Mouse (Mus musculus) ES-Bruce4 (cell line): ENCODE measurements around the gene Tmem14a. TPM values are rescaled to one million over a fixed set of nuclear protein-coding genes. Genes with fewer than 3 reads are reported as not detected.
"Not testable (repeated sequence)": the region's sequence is repeated elsewhere in the genome, so short reads cannot be mapped to it uniquely, and the experiment has no call there.

Experiments used
- H3K27ac ChIP-seq: 2 replicates; pipeline ENCODE4 v1.5.1; 2012; ENCODE audit warnings: low read length, inconsistent platforms; ENCODE audit not compliant: insufficient read depth
- H3K27me3 ChIP-seq: 2 replicates; pipeline ENCODE4 v1.6.1; 2012; ENCODE audit warnings: mild to moderate bottlenecking, low read length, inconsistent platforms; ENCODE audit not compliant: control insufficient read depth, poor library complexity, insufficient read depth, severe bottlenecking
- H3K36me3 ChIP-seq: 2 replicates; pipeline ENCODE4 v1.6.1; 2012; ENCODE audit warnings: inconsistent platforms, mild to moderate bottlenecking, low read length, moderate library complexity; ENCODE audit not compliant: control insufficient read depth, poor library complexity, insufficient read depth, severe bottlenecking
- H3K4me1 ChIP-seq: one replicate; pipeline ENCODE4 v1.8.1; 2011; ENCODE audit warnings: low read length; ENCODE audit not compliant: control insufficient read depth, insufficient read depth
- H3K4me3 ChIP-seq: 2 replicates; pipeline ENCODE4 v1.5.1; 2011; ENCODE audit warnings: low read depth, mild to moderate bottlenecking, low read length
- H3K9ac ChIP-seq: 2 replicates; pipeline ENCODE4 v1.6.1; 2012; ENCODE audit warnings: low read depth, mild to moderate bottlenecking, inconsistent platforms; ENCODE audit not compliant: poor library complexity, severe bottlenecking
- H3K9me3 ChIP-seq: replicated peaks from 2 replicates; pipeline ENCODE4 v1.6.1; 2012; ENCODE audit warnings: mild to moderate bottlenecking, low read length, inconsistent platforms; ENCODE audit not compliant: control insufficient read depth, poor library complexity, insufficient read depth, severe bottlenecking
- CTCF ChIP-seq: IDR thresholded peaks from one replicate; pipeline ENCODE4 v1.8.1; 2011; ENCODE audit warnings: low read depth, low read length
- EP300 ChIP-seq: IDR thresholded peaks from 2 replicates; pipeline ENCODE4 v1.6.1; 2011; ENCODE audit warnings: low read depth, low read length; ENCODE audit not compliant: insufficient read depth
- POLR2A ChIP-seq: IDR thresholded peaks from one replicate; pipeline ENCODE4 v1.8.1; 2011; ENCODE audit warnings: low read length; ENCODE audit not compliant: insufficient read depth
- polyA plus RNA-seq: library from polyadenylated mRNA; stranded (reverse); fragments of >200 nt; gene quantifications from 2 replicates; pipeline ENCODE4 v1.2.4, GENCODE M21; 2011; ENCODE audit warnings: low read depth; ENCODE audit not compliant: missing spikeins, insufficient read depth, insufficient read length

Gene Tmem14a
- polyA plus RNA-seq = 3.8 and 6.6 TPM in 2 replicates

- Histone ChIP-seq H3K27ac (no peak within 1 kb of the TSS), H3K4me3 (peak within 1 kb of the TSS; percentile 77), H3K9ac (peak within 1 kb of the TSS; percentile 29), H3K36me3 (no peaks in the 10 kb centered on the region), H3K4me1 (no peaks in the 10 kb centered on the region), H3K27me3 (no peaks in the 10 kb centered on the region), H3K9me3 (no peaks in the 10 kb centered on the region)
- TF ChIP-seq EP300 (no peak), CTCF (peak; percentile 86), POLR2A (peak; percentile 12)
These were observed at the start of gene Tmem14a for GRCm38 (mm10) chr1:21218489-21218919. Gene Tmem14a (plus strand): TSS chr1:21218575.

GRCm38 (mm10) chr1:21185196-21185595, 33.2 kb upstream of the Tmem14a start:
- Histone ChIP-seq H3K27me3 (no peaks in the 10 kb centered on the region), H3K4me3 (no peak overlapping the region), H3K36me3 (no peaks in the 10 kb centered on the region), H3K9me3 (no peaks in the 10 kb centered on the region), H3K4me1 (no peaks in the 10 kb centered on the region), H3K27ac (no peak overlapping the region), H3K9ac (no peak overlapping the region)
- no peak for TF ChIP-seq EP300
- TF ChIP-seq CTCF = no peak
- no peak for TF ChIP-seq POLR2A

GRCm38 (mm10) chr1:21206241-21206640, 12.1 kb upstream of the Tmem14a start:
- no peak for TF ChIP-seq EP300
- no peak for TF ChIP-seq CTCF
- no peak for TF ChIP-seq POLR2A
- no peak overlapping the region for H3K9ac ChIP-seq
- no peaks in the 10 kb centered on the region for H3K36me3 ChIP-seq
- H3K9me3 ChIP-seq = no peaks in the 10 kb centered on the region
- H3K27ac ChIP-seq = no peak overlapping the region
- H3K4me1 ChIP-seq = no peaks in the 10 kb centered on the region
- no peaks in the 10 kb centered on the region for H3K27me3 ChIP-seq
- H3K4me3 ChIP-seq = no peak overlapping the region

- not testable (repeated sequence) for H3K27me3 ChIP-seq, H3K36me3 ChIP-seq, H3K9ac ChIP-seq, H3K4me3 ChIP-seq, H3K9me3 ChIP-seq, H3K27ac ChIP-seq, H3K4me1 ChIP-seq
- TF ChIP-seq CTCF = peak; percentile 18
These were observed 4.8 kb upstream of the Tmem14a start for GRCm38 (mm10) chr1:21213537-21213936.

- not testable (repeated sequence) for H3K9me3 ChIP-seq, H3K4me3 ChIP-seq, H3K4me1 ChIP-seq, H3K27ac ChIP-seq, H3K27me3 ChIP-seq, H3K9ac ChIP-seq, H3K36me3 ChIP-seq
These were observed 4.2 kb upstream of the Tmem14a start for GRCm38 (mm10) chr1:21213991-21214692.

- H3K4me3 ChIP-seq = no peak overlapping the region
- TF ChIP-seq EP300 = no peak
- H3K9ac ChIP-seq = no peak overlapping the region
- no peaks in the 10 kb centered on the region for H3K9me3 ChIP-seq
- H3K27me3 ChIP-seq = no peaks in the 10 kb centered on the region
- H3K27ac ChIP-seq = no peak overlapping the region
- peaks cover 3% of the 10 kb centered on the region for H3K4me1 ChIP-seq
- no peaks in the 10 kb centered on the region for H3K36me3 ChIP-seq
These were observed 9.5 kb downstream of the Tmem14a start for GRCm38 (mm10) chr1:21227756-21228395.

GRCm38 (mm10) chr1:21228740-21229722, 10.7 kb downstream of the Tmem14a start:
- H3K27ac ChIP-seq, H3K9ac ChIP-seq, H3K36me3 ChIP-seq, H3K4me3 ChIP-seq, H3K4me1 ChIP-seq, H3K9me3 ChIP-seq, H3K27me3 ChIP-seq: not testable (repeated sequence)
